Mouse (Mus musculus) stomach, embryonic 16.5 days (tissue): Measurements from ENCODE around the gene Hormad2. TPM values are rescaled to one million over a fixed set of nuclear protein-coding genes. Genes with fewer than 3 reads are reported as not detected.

Source experiments
- ATAC-seq: fragments of 200-750 bp; cut with Nextera tagmentation; 2 replicates; pipeline ENCODE4 v1.8.0; 2017; ENCODE audit warnings: moderate number of reproducible peaks, moderate TSS enrichment; ENCODE audit not compliant: insufficient read depth, low FRiP score
- H3K27ac ChIP-seq: fragments of 300-500 bp; sonication (generic); 2 replicates; pipeline ENCODE4 v1.5.1; 2014; ENCODE audit warnings: low read length
- H3K27me3 ChIP-seq: fragments of 300-500 bp; sonication (generic); 2 replicates; pipeline ENCODE4 v1.6.1; 2014; ENCODE audit warnings: low read length, control low read depth, mixed read lengths; ENCODE audit not compliant: control insufficient read depth, insufficient read depth
- H3K36me3 ChIP-seq: fragments of 300-500 bp; sonication (generic); 2 replicates; pipeline ENCODE4 v1.6.1; 2014; ENCODE audit warnings: low read length; ENCODE audit not compliant: control insufficient read depth, insufficient read depth
- H3K4me1 ChIP-seq: fragments of 300-500 bp; sonication (generic); 2 replicates; pipeline ENCODE4 v1.6.1; 2014; ENCODE audit warnings: low read length, control low read depth, mixed read lengths; ENCODE audit not compliant: control insufficient read depth, insufficient read depth
- H3K4me2 ChIP-seq: fragments of 300-500 bp; sonication (generic); 2 replicates; pipeline ENCODE4 v1.6.1; 2014; ENCODE audit warnings: low read depth, low read length, mixed read lengths
- H3K4me3 ChIP-seq: fragments of 300-500 bp; sonication (generic); replicated peaks from 2 replicates; pipeline ENCODE4 v1.5.1; 2014; ENCODE audit warnings: mild to moderate bottlenecking, low read length
- H3K9ac ChIP-seq: fragments of 300-500 bp; sonication (generic); 2 replicates; pipeline ENCODE4 v1.6.1; 2014; ENCODE audit warnings: low read length
- H3K9me3 ChIP-seq: fragments of 300-500 bp; sonication (generic); replicated peaks from 2 replicates; pipeline ENCODE4 v1.6.1; 2016; ENCODE audit warnings: low read length, control low read depth; ENCODE audit not compliant: control insufficient read depth
- WGBS: fragments of 180-500 bp; shearing (Covaris S2); extraction: QIAGEN DNeasy Blood & Tissue Kit; methylation state at CpG from one replicate; pipeline ENCODE4 v1.1.7; 2014; 5-methylcytosine and 5-hydroxymethylcytosine counted together
- polyA plus RNA-seq: library from polyadenylated mRNA; unstranded; fragments of >200 nt; fragmentation: Nextera tagmentation; extraction: Ambion mirVana; gene quantifications from 2 replicates; pipeline ENCODE4 v1.2.1, GENCODE M21; 2015

The Hormad2 gene
- polyA plus RNA-seq, 1 experiment from 2014 or later, result 0.17 TPM

- WGBS, result 79% methylated on average over 5 of the region's 5 CpGs
- Histone ChIP-seq H3K9ac (no peak overlapping the region), H3K4me1 (no peaks in the 10 kb centered on the region), H3K27ac (no peak overlapping the region), H3K9me3 (no peaks in the 10 kb centered on the region), H3K27me3 (no peaks in the 10 kb centered on the region), H3K4me3 (no peak overlapping the region), H3K36me3 (no peaks in the 10 kb centered on the region), H3K4me2 (no peak overlapping the region)
- no peak for ATAC-seq
Observed at GRCm38 (mm10) chr11:4471734-4472133, 30.8 kb upstream of the Hormad2 start.

GRCm38 (mm10) chr11:4471251-4471650 is 30.3 kb upstream of the Hormad2 start:
- H3K4me2 ChIP-seq, result no peak overlapping the region
- H3K27ac ChIP-seq, result no peak overlapping the region
- H3K27me3 ChIP-seq, result no peaks in the 10 kb centered on the region
- no peak overlapping the region for H3K9ac ChIP-seq
- H3K4me1 ChIP-seq, result no peaks in the 10 kb centered on the region
- no peak for ATAC-seq
- no peak overlapping the region for H3K4me3 ChIP-seq
- H3K9me3 ChIP-seq, result no peaks in the 10 kb centered on the region
- no peaks in the 10 kb centered on the region for H3K36me3 ChIP-seq

- no peak overlapping the region for H3K9ac ChIP-seq
- H3K4me1 ChIP-seq, result no peaks in the 10 kb centered on the region
- ATAC-seq, result no peak
- H3K27me3 ChIP-seq, result no peaks in the 10 kb centered on the region
- 52% methylated on average over 5 of the region's 5 CpGs for WGBS
- no peaks in the 10 kb centered on the region for H3K36me3 ChIP-seq
- no peak overlapping the region for H3K27ac ChIP-seq
- H3K4me2 ChIP-seq, result no peak overlapping the region
- no peaks in the 10 kb centered on the region for H3K9me3 ChIP-seq
- no peak overlapping the region for H3K4me3 ChIP-seq
Observed at GRCm38 (mm10) chr11:4469091-4469490, 28.2 kb upstream of the Hormad2 start.

- Histone ChIP-seq H3K4me1 (no peaks in the 10 kb centered on the region), H3K4me2 (no peak overlapping the region), H3K27ac (no peak overlapping the region), H3K27me3 (no peaks in the 10 kb centered on the region), H3K9me3 (no peaks in the 10 kb centered on the region), H3K4me3 (no peak overlapping the region), H3K36me3 (no peaks in the 10 kb centered on the region), H3K9ac (no peak overlapping the region)
- ATAC-seq, result no peak
- 86% methylated on average over 1 of the region's 1 CpGs for WGBS
Observed at GRCm38 (mm10) chr11:4467436-4467835, 26.5 kb upstream of the Hormad2 start.

DNA sequence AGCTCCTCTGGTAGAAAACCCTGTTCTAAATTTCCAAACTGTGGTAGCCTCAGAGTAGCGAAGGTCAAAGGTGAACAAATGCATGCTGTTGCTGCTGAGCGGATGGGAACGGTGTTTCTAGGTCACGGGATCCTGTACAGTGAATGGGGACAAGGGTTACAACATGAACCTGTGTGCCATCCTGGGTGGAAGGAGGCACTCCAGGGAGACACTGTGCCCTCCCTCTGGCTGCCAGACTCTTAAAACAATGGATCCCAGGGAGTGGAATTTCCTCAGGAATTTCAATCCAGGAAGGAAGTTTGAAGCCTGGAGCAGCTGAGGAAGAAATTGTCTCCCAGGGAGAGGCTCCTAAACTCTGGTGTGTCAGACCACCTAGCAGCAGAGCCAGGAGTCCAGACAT is 25.3 kb upstream of the Hormad2 start:
- H3K9me3 ChIP-seq, result no peaks in the 10 kb centered on the region
- 54% methylated on average over 4 of the region's 4 CpGs for WGBS
- H3K4me3 ChIP-seq, result no peak overlapping the region
- H3K4me2 ChIP-seq, result no peak overlapping the region
- H3K27me3 ChIP-seq, result no peaks in the 10 kb centered on the region
- H3K27ac ChIP-seq, result no peak overlapping the region
- no peaks in the 10 kb centered on the region for H3K4me1 ChIP-seq
- ATAC-seq, result no peak
- no peak overlapping the region for H3K9ac ChIP-seq
- no peaks in the 10 kb centered on the region for H3K36me3 ChIP-seq

DNA sequence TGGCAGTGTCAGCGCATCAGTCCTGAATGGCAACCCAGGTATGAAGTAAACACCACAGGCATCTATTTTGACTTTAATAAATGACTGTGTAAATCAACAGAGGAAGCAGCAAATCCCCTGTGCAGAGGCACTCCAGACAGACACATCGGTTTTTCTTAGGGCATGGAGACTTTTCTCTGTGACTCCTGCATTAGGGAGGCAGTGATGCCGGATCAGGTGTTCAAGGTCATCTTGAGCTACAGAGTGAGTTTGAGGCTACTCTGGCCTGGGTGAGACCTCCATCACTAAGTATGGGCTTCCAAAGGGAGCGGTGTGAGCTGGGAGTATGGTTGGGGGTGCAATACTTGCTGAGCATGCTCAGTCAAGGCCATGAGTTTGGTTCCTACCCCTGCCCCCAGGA is 23.7 kb upstream of the Hormad2 start:
- Histone ChIP-seq H3K27me3 (no peaks in the 10 kb centered on the region), H3K4me3 (no peak overlapping the region), H3K9ac (no peak overlapping the region), H3K4me1 (no peaks in the 10 kb centered on the region), H3K27ac (no peak overlapping the region), H3K36me3 (no peaks in the 10 kb centered on the region), H3K4me2 (no peak overlapping the region), H3K9me3 (no peaks in the 10 kb centered on the region)
- WGBS, result 88% methylated on average over 4 of the region's 4 CpGs
- no peak for ATAC-seq

DNA sequence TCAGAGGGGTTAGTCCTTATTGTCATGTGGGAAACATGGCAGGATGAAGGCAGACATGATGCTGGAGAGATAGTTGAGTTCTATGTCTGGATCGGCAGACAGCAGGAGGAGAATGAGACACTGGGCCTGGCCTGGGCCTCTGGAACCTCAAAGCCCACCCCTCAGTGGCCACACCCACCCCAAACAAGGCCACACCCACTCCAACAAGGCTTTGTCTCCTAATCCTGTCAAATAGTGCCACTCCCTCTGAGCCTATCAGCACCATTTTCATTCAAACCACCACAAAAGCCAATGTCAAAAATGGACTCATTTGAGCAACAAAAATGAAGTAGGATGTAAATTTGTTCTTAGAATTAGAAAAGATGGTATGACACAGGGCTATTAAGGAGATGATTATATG is 23.3 kb upstream of the Hormad2 start:
- no peak overlapping the region for H3K9ac ChIP-seq
- no peak for ATAC-seq
- H3K27me3 ChIP-seq, result no peaks in the 10 kb centered on the region
- 63% methylated on average over 1 of the region's 1 CpGs for WGBS
- H3K4me2 ChIP-seq, result no peak overlapping the region
- H3K27ac ChIP-seq, result no peak overlapping the region
- no peaks in the 10 kb centered on the region for H3K36me3 ChIP-seq
- no peaks in the 10 kb centered on the region for H3K9me3 ChIP-seq
- H3K4me3 ChIP-seq, result no peak overlapping the region
- no peaks in the 10 kb centered on the region for H3K4me1 ChIP-seq

GRCm38 (mm10) chr11:4462868-4463267 is 22.0 kb upstream of the Hormad2 start:
- no peak overlapping the region for H3K4me2 ChIP-seq
- H3K9ac ChIP-seq, result no peak overlapping the region
- H3K27ac ChIP-seq, result no peak overlapping the region
- no peaks in the 10 kb centered on the region for H3K27me3 ChIP-seq
- H3K9me3 ChIP-seq, result no peaks in the 10 kb centered on the region
- no peak overlapping the region for H3K4me3 ChIP-seq
- ATAC-seq, result no peak
- no peaks in the 10 kb centered on the region for H3K36me3 ChIP-seq
- no peaks in the 10 kb centered on the region for H3K4me1 ChIP-seq
- WGBS, result 40% methylated on average over 2 of the region's 2 CpGs

DNA sequence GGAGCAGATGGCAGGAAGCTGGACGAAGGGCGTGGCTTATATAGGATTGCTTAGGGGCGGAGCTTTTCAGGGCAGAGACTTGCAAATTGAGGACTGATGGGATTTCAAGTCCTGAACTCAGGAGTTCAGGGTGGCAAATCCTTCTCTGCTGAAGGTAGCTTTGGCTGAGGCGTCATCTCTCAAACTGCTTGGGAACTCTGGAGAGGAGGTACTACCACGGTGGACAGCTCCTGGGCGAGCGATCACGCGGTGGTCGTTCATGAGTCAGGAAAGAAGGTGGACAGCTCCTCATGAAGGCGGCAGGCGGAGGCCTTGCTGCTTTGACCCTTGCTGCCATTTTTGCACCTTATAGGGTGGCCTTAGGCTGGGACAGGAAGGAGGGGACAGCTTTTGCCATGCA is 20.2 kb upstream of the Hormad2 start:
- no peaks in the 10 kb centered on the region for H3K36me3 ChIP-seq
- H3K4me1 ChIP-seq, result no peaks in the 10 kb centered on the region
- no peaks in the 10 kb centered on the region for H3K9me3 ChIP-seq
- no peak for ATAC-seq
- 15% methylated on average over 12 of the region's 12 CpGs for WGBS
- H3K9ac ChIP-seq, result no peak overlapping the region
- H3K27me3 ChIP-seq, result no peaks in the 10 kb centered on the region
- no peak overlapping the region for H3K4me3 ChIP-seq
- no peak overlapping the region for H3K4me2 ChIP-seq
- H3K27ac ChIP-seq, result no peak overlapping the region

DNA sequence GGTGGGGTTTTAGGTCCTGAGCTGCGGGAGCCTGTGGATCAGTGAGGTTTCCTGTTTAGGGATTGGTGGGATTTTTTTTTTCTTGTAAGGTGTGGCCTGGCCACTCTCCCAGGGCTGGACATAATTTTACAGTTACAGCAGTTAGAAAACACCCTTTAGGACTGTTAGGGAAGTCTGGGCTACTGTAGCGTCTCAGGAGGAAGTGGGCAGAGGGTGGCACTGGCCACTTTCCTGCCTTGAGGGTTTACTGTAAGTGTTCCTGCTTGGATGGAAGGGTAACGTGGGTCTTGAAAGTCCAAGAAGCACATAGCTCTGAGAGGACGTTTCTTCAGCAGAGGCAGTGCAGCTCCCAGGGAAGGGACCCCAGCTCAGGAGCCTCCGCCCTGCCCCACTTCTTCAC is 19.7 kb upstream of the Hormad2 start:
- no peak overlapping the region for H3K4me2 ChIP-seq
- no peak for ATAC-seq
- H3K4me3 ChIP-seq, result no peak overlapping the region
- H3K9ac ChIP-seq, result no peak overlapping the region
- WGBS, result 45% methylated on average over 5 of the region's 5 CpGs
- H3K27me3 ChIP-seq, result no peaks in the 10 kb centered on the region
- no peaks in the 10 kb centered on the region for H3K9me3 ChIP-seq
- H3K27ac ChIP-seq, result no peak overlapping the region
- no peaks in the 10 kb centered on the region for H3K36me3 ChIP-seq
- no peaks in the 10 kb centered on the region for H3K4me1 ChIP-seq
